Mouse (Mus musculus): ENCODE measurements around the gene Il23r.

- TF ChIP-seq CTCF (IDR thresholded peaks at IDR 0.05; ENCODE audit: control insufficient read depth, insufficient read depth, insufficient replicate concordance, low read depth, low read length), result no peak
- no peak for TF ChIP-seq POLR2A (IDR thresholded peaks at IDR 0.05; ENCODE audit: control insufficient read depth, low read depth, low read length)
These were observed 45.8 kb downstream of the Il23r start for GRCm38 (mm10) chr6:67445866-67446265.

Data from testis, adult 2 months (tissue).